Mouse (Mus musculus): ENCODE data around the gene Cd2ap.
"Not testable (repeated sequence)": the region's sequence is repeated elsewhere in the genome, so short reads cannot be mapped to it uniquely, and the experiment has no call there.

The Cd2ap gene

GRCm38 (mm10) chr17:42876001-42876903 lies at the start of gene Cd2ap:
Cd2ap (minus strand) TSS chr17:42876665.
- DNase-seq = peak; percentile 98 to 99

GRCm38 (mm10) chr17:42924731-42925130 lies 48.3 kb upstream of the Cd2ap start:
- DNase-seq = no peak

GRCm38 (mm10) chr17:42918810-42919209 lies 42.3 kb upstream of the Cd2ap start:
- no peak for DNase-seq

GRCm38 (mm10) chr17:42914726-42915125 lies 38.3 kb upstream of the Cd2ap start:
- DNase-seq = no peak

GRCm38 (mm10) chr17:42912193-42912592 lies 35.7 kb upstream of the Cd2ap start:
- no peak for DNase-seq

GRCm38 (mm10) chr17:42910476-42910875 lies 34.0 kb upstream of the Cd2ap start:
- no peak for DNase-seq

GRCm38 (mm10) chr17:42909376-42909775 lies 32.9 kb upstream of the Cd2ap start:
- no peak for DNase-seq

- no peak for DNase-seq
These were observed 32.4 kb upstream of the Cd2ap start for GRCm38 (mm10) chr17:42908744-42909370.

- DNase-seq = no peak
These were observed 31.7 kb upstream of the Cd2ap start for GRCm38 (mm10) chr17:42908136-42908535.

- DNase-seq = not testable (repeated sequence)
These were observed 30.0 kb upstream of the Cd2ap start for GRCm38 (mm10) chr17:42906456-42906855.

- DNase-seq = no peak
These were observed 29.5 kb upstream of the Cd2ap start for GRCm38 (mm10) chr17:42905919-42906318.

- DNase-seq = no peak
These were observed 24.3 kb upstream of the Cd2ap start for GRCm38 (mm10) chr17:42900795-42901194.

- no peak for DNase-seq
These were observed 10.8 kb upstream of the Cd2ap start for GRCm38 (mm10) chr17:42887282-42887707.

- no peak for DNase-seq
These were observed 8.6 kb upstream of the Cd2ap start for GRCm38 (mm10) chr17:42885091-42885501.

GRCm38 (mm10) chr17:42884382-42884781 lies 7.9 kb upstream of the Cd2ap start:
- DNase-seq = no peak

- DNase-seq = no peak
These were observed 7.3 kb upstream of the Cd2ap start for GRCm38 (mm10) chr17:42883769-42884168.

- no peak for DNase-seq
These were observed 6.8 kb upstream of the Cd2ap start for GRCm38 (mm10) chr17:42883315-42883714.

GRCm38 (mm10) chr17:42882873-42883272 lies 6.4 kb upstream of the Cd2ap start:
- no peak for DNase-seq

GRCm38 (mm10) chr17:42876904-42877425 lies 500 bp upstream of the Cd2ap start:
- DNase-seq = no peak

GRCm38 (mm10) chr17:42875571-42876000 lies 879 bp downstream of the Cd2ap start:
- no peak for DNase-seq

- no peak for DNase-seq
These were observed 1.4 kb downstream of the Cd2ap start for GRCm38 (mm10) chr17:42875015-42875414.

GRCm38 (mm10) chr17:42870465-42870864 lies 6.0 kb downstream of the Cd2ap start:
- DNase-seq = peak in 1 of 2 experiments; percentile 30

GRCm38 (mm10) chr17:42863186-42863585 lies 13.3 kb downstream of the Cd2ap start:
- no peak for DNase-seq

- no peak for DNase-seq
These were observed 16.1 kb downstream of the Cd2ap start for GRCm38 (mm10) chr17:42860370-42860769.
